Comparison of ENCODE assay signal across 9 mouse cellular contexts in the genomic region with DNA sequence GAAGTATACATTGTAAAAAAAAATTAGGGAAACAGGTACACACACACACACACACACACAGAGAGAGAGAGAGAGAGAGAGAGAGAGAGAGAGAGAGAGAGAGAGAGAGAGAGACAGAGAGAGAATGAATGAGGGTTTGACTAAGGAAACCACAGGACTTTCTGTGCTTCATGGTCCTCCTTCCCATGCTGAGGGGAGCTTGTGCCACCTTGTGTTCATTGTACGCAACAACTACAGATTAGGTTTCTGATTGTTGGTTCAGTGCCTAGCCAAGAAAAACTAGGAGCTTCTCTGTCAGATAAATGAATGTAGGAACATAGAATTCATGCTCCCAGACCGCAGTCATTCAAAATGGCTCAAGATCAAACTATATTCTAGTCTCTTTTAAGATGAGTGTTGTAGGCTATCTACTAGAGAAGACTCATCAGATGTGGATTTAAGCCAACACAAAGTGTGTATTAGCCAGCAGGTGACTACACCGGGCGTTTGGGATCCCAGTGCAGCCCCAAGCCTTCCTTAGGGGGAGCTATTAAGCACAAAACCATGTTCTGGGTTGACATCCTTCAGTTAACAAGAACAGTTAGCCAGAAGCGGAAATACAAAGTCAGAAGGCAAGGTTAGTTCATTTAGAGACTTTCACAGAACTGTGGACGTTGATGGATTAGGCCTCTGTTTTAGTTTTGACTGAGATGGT. TPM values are rescaled to one million over a fixed set of nuclear protein-coding genes. Genes with fewer than 3 reads are reported as not detected.
DNase-seq lines count a peak whose midpoint lies in the region; ATAC-seq and TF ChIP-seq lines count a peak whose summit lies in the region.
"Had no signal": no experiment of that assay in that cellular context is flagged by ENCODE, and none has a peak within 500 bp of the region (broad histone marks: within the 10 kb centered on the region; RNA-seq: fewer than 3 reads in every experiment).

No protein-coding gene starts in this region.

- H3K27me3 ChIP-seq in forebrain, embryonic 11.5 days (ENCODE audit: control insufficient read depth, insufficient read depth, low read length), result no peaks in the 10 kb centered on the region
- no peaks in the 10 kb centered on the region for H3K27me3 ChIP-seq in forebrain, embryonic 10.5 days (ENCODE audit: poor library complexity, severe bottlenecking)
- peaks cover 2% of the 10 kb centered on the region for H3K27me3 ChIP-seq in CH12.LX (replicated peaks)
- H3K27me3 ChIP-seq: limb, embryonic 13.5 days had no signal

- in situ Hi-C loops in CH12.LX (cut with MboI; ENCODE audit: low pct_ligation_motif_present, low pct_unique_long_range_greater_than_20kb, low sequenced_read_pairs), result no loop called here

- no peak for TF ChIP-seq EP300 in CH12.LX (IDR thresholded peaks at IDR 0.05; ENCODE audit: low read length)

- H3K9ac ChIP-seq in forebrain, embryonic 11.5 days (ENCODE audit: low read length), result no peak overlapping the region
- H3K9ac ChIP-seq in CH12.LX (ENCODE audit: insufficient read depth, low read depth), result no peak overlapping the region
- H3K9ac ChIP-seq: limb, embryonic 13.5 days had no signal

- DNase-seq in forebrain, embryonic 11.5 days (ENCODE audit: low spot score), result no peak
- DNase-seq in forebrain, embryonic 10.5 days (ENCODE audit: extremely low spot score, low spot score), result no peak
- DNase-seq in CH12.LX (ENCODE audit: extremely low read depth), result peak; percentile 69
- peak; percentile 26 for DNase-seq in cerebellum, adult 11 months
- DNase-seq in frontal cortex, adult 2 months (ENCODE audit: extremely low spot score in 1 of 2, low spot score in 1 of 2), result peak; percentile 17 to 80
- DNase-seq in kidney, postnatal 14 days, result peak; percentile 59
- peak; percentile 55 for DNase-seq in lung, postnatal 14 days
- peak; percentile 15 to 26 for DNase-seq in spleen, postnatal 36 days (ENCODE audit: low spot score in 2 of 2)

- H3K4me3 ChIP-seq in forebrain, embryonic 11.5 days (ENCODE audit: low read depth, low read length), result no peak overlapping the region
- no peak overlapping the region for H3K4me3 ChIP-seq in forebrain, embryonic 10.5 days
- no peak overlapping the region for H3K4me3 ChIP-seq in CH12.LX (replicated peaks in 1 of 3; ENCODE audit: low read depth in 2 of 3, low read length in 2 of 3, poor library complexity in 1 of 3)
- H3K4me3 ChIP-seq: limb, embryonic 13.5 days had no signal

- TF ChIP-seq CTCF in CH12.LX (conservative IDR thresholded peaks at IDR 0.05 in 1 of 2, IDR thresholded peaks at IDR 0.05 in 1 of 2; ENCODE audit: low read depth in 2 of 2, low read length in 2 of 2), result peak; percentile 71 to 90; a peak in 3 of 4 replicates

- no peak for TF ChIP-seq POLR2A in CH12.LX (IDR thresholded peaks at IDR 0.05; ENCODE audit: low read depth, low read length)

- ATAC-seq in forebrain, embryonic 11.5 days (replicated peaks; ENCODE audit: low FRiP score), result 0 out of 2 replicates have a peak, but pooled peaks have one; percentile 49

- no peak overlapping the region for H3K27ac ChIP-seq in forebrain, embryonic 11.5 days (ENCODE audit: low read depth, low read length)
- H3K27ac ChIP-seq in forebrain, embryonic 10.5 days, result no peak overlapping the region
- no peak overlapping the region for H3K27ac ChIP-seq in CH12.LX (ENCODE audit: insufficient read depth, low read depth)
- H3K27ac ChIP-seq: limb, embryonic 13.5 days had no signal

- dilution Hi-C loops in CH12.LX (cut with MboI; ENCODE audit: extremely low pct_ligation_motif_present, extremely low pct_unique_long_range_greater_than_20kb, low sequenced_read_pairs), result no loop called here

- peak; percentile 92 for TF ChIP-seq RAD21 in CH12.LX (IDR thresholded peaks at IDR 0.05; ENCODE audit: low read depth, low read length)

- H3K9me3 ChIP-seq in forebrain, embryonic 11.5 days (ENCODE audit: control insufficient read depth, low read length), result no peaks in the 10 kb centered on the region
- H3K9me3 ChIP-seq in forebrain, embryonic 10.5 days, result no peaks in the 10 kb centered on the region
- no peaks in the 10 kb centered on the region for H3K9me3 ChIP-seq in CH12.LX (replicated peaks; ENCODE audit: low read length)
- H3K9me3 ChIP-seq: limb, embryonic 13.5 days had no signal

- WGBS in forebrain, embryonic 11.5 days, result 64% methylated on average over 6 of the region's 6 CpGs
- 66% methylated on average over 6 of the region's 6 CpGs for WGBS in forebrain, embryonic 10.5 days

- H3K36me3 ChIP-seq in forebrain, embryonic 11.5 days (ENCODE audit: control insufficient read depth, insufficient read depth, low read length), result no peaks in the 10 kb centered on the region
- H3K36me3 ChIP-seq in forebrain, embryonic 10.5 days (replicated peaks), result no peaks in the 10 kb centered on the region
- H3K36me3 ChIP-seq in CH12.LX (replicated peaks in 1 of 2; ENCODE audit: control insufficient read depth in 1 of 2, insufficient read depth in 1 of 2, low read length in 1 of 2), result no peaks in the 10 kb centered on the region
- H3K36me3 ChIP-seq: limb, embryonic 13.5 days had no signal

- no peaks in the 10 kb centered on the region; the same call in 1 of the 2 replicates for H3K79me2 ChIP-seq in CH12.LX (replicated peaks; ENCODE audit: control insufficient read depth, extremely low read depth, insufficient read depth, poor library complexity, severe bottlenecking)

- no peak overlapping the region for H3K4me2 ChIP-seq in forebrain, embryonic 11.5 days (ENCODE audit: low read depth, low read length, severe bottlenecking)
- H3K4me2 ChIP-seq in CH12.LX (ENCODE audit: insufficient read depth, low read depth, poor library complexity, severe bottlenecking), result no peak overlapping the region
- H3K4me2 ChIP-seq: limb, embryonic 13.5 days had no signal

- no peaks in the 10 kb centered on the region for H3K4me1 ChIP-seq in forebrain, embryonic 11.5 days (replicated peaks; ENCODE audit: control insufficient read depth, insufficient read depth, low read length)
- peaks cover 4% of the 10 kb centered on the region; the same call in 1 of the 2 replicates for H3K4me1 ChIP-seq in forebrain, embryonic 10.5 days
- H3K4me1 ChIP-seq in CH12.LX (ENCODE audit: control insufficient read depth in 1 of 2, insufficient read depth in 2 of 2), result no peaks in the 10 kb centered on the region
- H3K4me1 ChIP-seq: limb, embryonic 13.5 days had no signal

TF ChIP-seq in CH12.LX, 34 proteins besides CTCF, POLR2A, EP300 and RAD21:
- TF ChIP-seq JUND (conservative IDR thresholded peaks at IDR 0.05; ENCODE audit: low read depth, low read length) (peak; percentile 62), SIN3A (IDR thresholded peaks at IDR 0.05; ENCODE audit: low read length) (no peak), JUN (IDR thresholded peaks at IDR 0.05; ENCODE audit: insufficient read depth, low read depth, low read length) (no peak), MAZ (IDR thresholded peaks at IDR 0.05; ENCODE audit: low read depth, low read length) (no peak), SMC3 (IDR thresholded peaks at IDR 0.05; ENCODE audit: low read depth, low read length) (peak; percentile 83), MYC (IDR thresholded peaks at IDR 0.05; ENCODE audit: low read depth, low read length) (peak; percentile 23; the same call in 1 of the 2 replicates), ELF1 (IDR thresholded peaks at IDR 0.05; ENCODE audit: low read depth, low read length) (peak; percentile 25; the same call in 1 of the 2 replicates), IRF4 (IDR thresholded peaks at IDR 0.05; ENCODE audit: low read depth, low read length) (peak; percentile 54; the same call in 1 of the 2 replicates), MAX (IDR thresholded peaks at IDR 0.05; ENCODE audit: low read length) (0 out of 2 replicates have a peak, but pooled peaks have one; percentile 25), ZC3H11A (IDR thresholded peaks at IDR 0.05; ENCODE audit: low read depth, low read length) (peak; percentile 63), USF2 (conservative IDR thresholded peaks at IDR 0.05; ENCODE audit: low read depth, low read length) (no peak), ZMIZ1 (IDR thresholded peaks at IDR 0.05; ENCODE audit: low read depth, low read length) (no peak), CHD1 (IDR thresholded peaks at IDR 0.05; ENCODE audit: low read depth, low read length) (no peak), NELFE (IDR thresholded peaks at IDR 0.05; ENCODE audit: low read depth, low read length) (no peak; the same call in 1 of the 2 replicates), GABPA (IDR thresholded peaks at IDR 0.05; ENCODE audit: insufficient replicate concordance, low read depth, low read length) (no peak)

RNA-seq across cellular contexts. Expression of a gene that starts 28.7 kb away (rescaled TPM):
- polyA plus RNA-seq in forebrain, embryonic 11.5 days (2014; fragmentation: Nextera tagmentation; extraction: Ambion mirVana), result not detected in 2 replicates
- 0.58 and 1.5 TPM in 2 replicates for polyA plus RNA-seq in forebrain, embryonic 10.5 days (2016; fragmentation: Nextera tagmentation; extraction: Ambion mirVana)
- total RNA-seq in CH12.LX (2012; rRNA removed) (not detected in 2 replicates), CH12.LX (2014; rRNA removed) (not detected in 2 replicates)
- not detected in 2 replicates for polyA plus RNA-seq in CH12.LX (2012; ENCODE audit: insufficient read length, low read depth)
- polyA plus RNA-seq in frontal cortex, adult 2 months (2012; rRNA removed), result not detected in 2 replicates
- polyA plus RNA-seq: limb, embryonic 13.5 days had no signal

RNA-seq across cellular contexts. Expression of a gene that starts 39.6 kb away (rescaled TPM):
- polyA plus RNA-seq in forebrain, embryonic 11.5 days (2014; fragmentation: Nextera tagmentation; extraction: Ambion mirVana), result 37.7 and 43.6 TPM in 2 replicates
- polyA plus RNA-seq in forebrain, embryonic 10.5 days (2016; fragmentation: Nextera tagmentation; extraction: Ambion mirVana), result 24.6 TPM in 2 replicates
- total RNA-seq in CH12.LX (2012; rRNA removed) (8.3 and 9.5 TPM in 2 replicates), CH12.LX (2014; rRNA removed) (13.6 and 14.2 TPM in 2 replicates)
- polyA plus RNA-seq in CH12.LX (2012; ENCODE audit: insufficient read length, low read depth), result 10.1 and 11.4 TPM in 2 replicates
- 9.2 and 9.3 TPM in 2 replicates for polyA plus RNA-seq in frontal cortex, adult 2 months (2012; rRNA removed)

Comparison
In these comparisons a context has a peak if more than half of its experiments do, and no peak if none do; other contexts are left out.
1. DNase-seq: peak in CH12.LX (single experiment), cerebellum, adult 11 months (single experiment), frontal cortex, adult 2 months (2 of 2), kidney, postnatal 14 days (single experiment), lung, postnatal 14 days (single experiment) and spleen, postnatal 36 days (2 of 2); none in forebrain, embryonic 11.5 days (single experiment) and forebrain, embryonic 10.5 days (single experiment).